Mouse (Mus musculus) layer of hippocampus, adult 2 months (tissue): Measurements from ENCODE around the gene Gimap8. TPM values are rescaled to one million over a fixed set of nuclear protein-coding genes. Genes with fewer than 3 reads are reported as not detected.
A peak's percentile ranks its signal among the peaks of the same experiment; 100 is the strongest.

Source experiments
- DNase-seq, 2 experiments: peaks; one replicate each; pipeline ENCODE4 v3.0.0; 2022; ENCODE audit warnings: low spot score in 2 of 2
- H3K27ac ChIP-seq: fragments of 200-600 bp; 2 replicates; pipeline ENCODE4 v1.8.1; 2022
- H3K4me3 ChIP-seq: fragments of 200-600 bp; 2 replicates; pipeline ENCODE4 v1.8.1; 2022; ENCODE audit warnings: mild to moderate bottlenecking
- CTCF ChIP-seq: fragments of 200-600 bp; conservative IDR thresholded peaks from 2 replicates; pipeline ENCODE4 v1.8.1; 2022; ENCODE audit warnings: antibody characterized with exemption, mild to moderate bottlenecking, moderate library complexity
- total RNA-seq, 2 experiments: library from RNA; stranded (reverse); gene quantifications; 2 replicates each; pipeline ENCODE4 v1.2.3; 2021

The Gimap8 gene
- total RNA-seq, 2 experiments from 2014 or later, result 0.81 to 0.97 TPM

GRCm38 (mm10) chr6:48687077-48687476 lies 40.0 kb downstream of the Gimap8 start:
- no peak for DNase-seq
- H3K27ac ChIP-seq, result no peak overlapping the region
- TF ChIP-seq CTCF, result no peak
- H3K4me3 ChIP-seq, result no peak overlapping the region

GRCm38 (mm10) chr6:48689320-48689719 lies 42.3 kb downstream of the Gimap8 start:
- no peak for DNase-seq
- Histone ChIP-seq H3K27ac (no peak overlapping the region), H3K4me3 (no peak overlapping the region)
- no peak for TF ChIP-seq CTCF

- Histone ChIP-seq H3K4me3 (no peak overlapping the region), H3K27ac (no peak overlapping the region)
- no peak for TF ChIP-seq CTCF
- no peak for DNase-seq
These were observed 45.9 kb downstream of the Gimap8 start for GRCm38 (mm10) chr6:48692962-48693361.

DNA sequence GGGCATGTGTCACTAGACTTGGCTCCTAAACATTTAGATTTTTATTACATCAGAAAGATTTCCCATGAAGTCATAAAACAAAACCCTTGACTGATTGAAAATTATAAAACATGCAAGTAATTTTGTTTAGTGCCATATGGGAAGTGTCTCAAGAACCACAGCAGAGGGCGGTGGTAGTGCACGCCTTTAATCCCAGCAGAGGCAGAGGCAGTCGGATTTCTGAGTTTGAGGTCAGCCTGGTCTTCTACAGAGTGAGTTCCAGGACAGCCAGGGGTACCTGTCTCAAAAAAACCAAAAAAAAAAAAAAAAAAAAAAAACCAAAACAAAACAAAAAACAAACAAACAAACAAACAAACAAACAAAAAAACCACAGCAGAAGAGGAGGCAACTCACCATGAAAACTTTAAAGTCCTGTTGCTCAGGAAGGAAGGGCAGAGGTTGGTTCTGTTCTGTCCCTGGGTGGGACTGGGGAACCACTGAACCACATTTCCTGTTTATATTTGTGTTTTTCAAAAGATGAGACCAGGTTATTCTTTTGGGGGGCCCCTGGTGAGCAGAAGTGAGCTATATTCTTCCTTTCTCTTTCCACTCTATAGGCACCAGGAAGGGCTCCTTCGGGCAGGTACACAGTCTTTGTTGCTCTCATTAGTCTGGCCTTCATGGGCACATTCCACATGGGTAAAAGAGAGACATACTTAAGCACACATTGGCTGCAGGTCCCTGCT lies 50.0 kb downstream of the Gimap8 start:
- no peak for TF ChIP-seq CTCF
- Histone ChIP-seq H3K27ac (no peak overlapping the region), H3K4me3 (no peak overlapping the region)
- DNase-seq, result no peak

GRCm38 (mm10) chr6:48697555-48697930 lies 50.5 kb downstream of the Gimap8 start:
- DNase-seq, result no peak
- no peak overlapping the region for H3K27ac ChIP-seq
- no peak for TF ChIP-seq CTCF
- H3K4me3 ChIP-seq, result no peak overlapping the region

- H3K27ac ChIP-seq, result no peak overlapping the region
- DNase-seq, result no peak
- TF ChIP-seq CTCF, result no peak
- H3K4me3 ChIP-seq, result no peak overlapping the region
These were observed 51.2 kb downstream of the Gimap8 start for GRCm38 (mm10) chr6:48698066-48698856.

- DNase-seq, result no peak
- Histone ChIP-seq H3K4me3 (no peak overlapping the region), H3K27ac (no peak overlapping the region)
- no peak for TF ChIP-seq CTCF
These were observed 51.9 kb downstream of the Gimap8 start for GRCm38 (mm10) chr6:48698888-48699287.

GRCm38 (mm10) chr6:48700251-48701075 lies 53.4 kb downstream of the Gimap8 start:
- Histone ChIP-seq H3K4me3 (no peak overlapping the region), H3K27ac (0 out of 2 replicates have a peak overlapping the region, but pooled peaks have one; percentile 43)
- no peak for TF ChIP-seq CTCF
- no peak for DNase-seq

- H3K4me3 ChIP-seq, result no peak overlapping the region
- no peak for TF ChIP-seq CTCF
- no peak overlapping the region for H3K27ac ChIP-seq
- DNase-seq, result no peak
These were observed 55.1 kb downstream of the Gimap8 start for GRCm38 (mm10) chr6:48702146-48702545.

DNA sequence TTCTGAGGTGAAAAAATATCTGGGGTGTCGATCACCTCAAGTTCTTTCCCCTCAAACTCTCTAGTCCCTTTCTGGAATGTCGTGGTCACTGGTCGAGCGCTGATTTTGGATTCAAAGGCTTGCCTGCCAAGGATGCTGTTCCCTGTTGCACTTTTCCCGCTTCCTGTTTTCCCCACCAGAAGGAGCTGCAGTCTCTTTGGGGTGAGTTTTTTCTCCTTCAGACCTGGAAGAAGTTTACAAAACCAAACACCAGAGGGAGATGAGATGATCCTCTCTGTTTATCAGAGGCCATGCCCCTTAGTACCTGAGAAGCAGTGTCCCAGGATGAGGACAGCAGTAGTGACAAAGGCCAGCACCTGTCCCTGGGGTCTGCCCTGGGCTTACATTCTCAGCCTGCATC lies 55.6 kb downstream of the Gimap8 start:
- Histone ChIP-seq H3K4me3 (no peak overlapping the region), H3K27ac (no peak overlapping the region)
- peak; percentile 21; the same call in 1 of the 2 replicates for TF ChIP-seq CTCF
- no peak for DNase-seq

DNA sequence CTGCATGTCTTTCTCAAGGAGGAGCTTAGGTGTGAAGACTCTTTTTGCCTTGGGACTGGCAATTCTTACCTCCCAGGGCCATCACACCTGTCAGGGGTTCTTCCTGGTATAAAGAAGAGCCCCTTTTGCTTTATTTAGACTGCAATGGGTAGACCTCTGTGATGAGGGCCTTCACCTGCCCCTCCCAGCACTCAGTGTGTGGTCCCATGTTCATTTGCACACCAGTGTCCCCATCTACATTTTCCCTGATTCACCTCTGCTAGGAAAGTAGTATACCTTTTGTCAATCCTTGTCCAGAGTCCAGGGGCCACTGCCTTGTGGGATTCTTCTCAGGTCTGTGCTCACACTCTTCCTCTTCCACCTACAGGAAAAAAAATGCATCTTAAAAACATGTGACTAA lies 57.1 kb downstream of the Gimap8 start:
- no peak overlapping the region for H3K27ac ChIP-seq
- no peak for TF ChIP-seq CTCF

DNA sequence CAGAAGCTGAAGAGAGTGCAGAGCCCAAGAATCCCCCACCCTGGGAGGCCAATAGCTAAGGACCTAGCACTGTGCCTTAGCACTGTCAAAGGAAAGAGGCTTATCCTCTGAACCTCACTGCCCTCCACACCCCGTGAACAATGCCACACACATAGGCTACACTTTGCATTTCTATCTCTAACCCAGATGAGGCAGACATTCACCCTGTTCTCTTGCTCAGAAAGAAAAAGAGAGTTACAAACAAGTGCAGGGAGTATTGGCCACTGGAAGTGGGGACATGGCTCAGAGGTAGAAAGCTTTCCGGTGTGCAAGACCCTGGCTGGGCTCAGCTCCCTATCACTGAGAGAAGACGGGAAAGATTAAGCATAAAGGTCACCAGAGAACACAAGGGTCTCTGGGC lies 59.1 kb downstream of the Gimap8 start:
- no peak for DNase-seq
- Histone ChIP-seq H3K27ac (no peak overlapping the region), H3K4me3 (no peak overlapping the region)
- no peak for TF ChIP-seq CTCF

More for the DNA sequence above, 57.1 kb downstream of the Gimap8 start:
- DNase-seq, result no peak
- H3K4me3 ChIP-seq, result no peak overlapping the region

Other genes with a start within 250 kb of the Gimap8 start
- 10 to 100 TPM; 20.2 to 25.8 TPM for gene Zfp467, start 201.4 kb upstream of the Gimap8 start, total RNA-seq
- 1 to 10 TPM in 1 of 2 experiments, under 1 TPM in 1; 0.92 to 1.5 TPM for gene Sspo, start 199.0 kb upstream of the Gimap8 start, total RNA-seq
- gene Atp6v0e2, start 109.6 kb upstream of the Gimap8 start, total RNA-seq, result 100 to 1,000 TPM; 443 to 456 TPM
- gene Lrrc61, start 92.4 kb upstream of the Gimap8 start, total RNA-seq, result 10 to 100 TPM; 36.6 to 40.9 TPM
- gene Rarres2, start 74.4 kb upstream of the Gimap8 start, total RNA-seq, result 10 to 100 TPM; 11.4 to 16.0 TPM
- gene Gm45021, start 57.6 kb upstream of the Gimap8 start, total RNA-seq, result not detected
- gene Repin1, start 53.4 kb upstream of the Gimap8 start, total RNA-seq, result 10 to 100 TPM; 48.6 to 53.1 TPM
- gene Gm44965, start 53.3 kb upstream of the Gimap8 start, total RNA-seq, result not detected
- 10 to 100 TPM in 1 of 2 experiments, 1 to 10 TPM in 1; 7.9 to 10.4 TPM for gene Zfp775, start 45.2 kb upstream of the Gimap8 start, total RNA-seq
- 10 to 100 TPM; 12.7 to 13.4 TPM for gene AI854703, start 20.5 kb upstream of the Gimap8 start, total RNA-seq
- under 1 TPM; 0.42 to 0.44 TPM for gene Gimap9, start 28.9 kb downstream of the Gimap8 start, total RNA-seq
- not detected for gene Gimap4, start 37.3 kb downstream of the Gimap8 start, total RNA-seq
- 1 to 10 TPM; 4.2 to 5.5 TPM for gene Gimap6, start 61.0 kb downstream of the Gimap8 start, total RNA-seq
- gene Gm28053, start 71.4 kb downstream of the Gimap8 start, total RNA-seq, result not detected
- not detected for gene Gimap7, start 71.4 kb downstream of the Gimap8 start, total RNA-seq
- gene Gimap1, start 91.8 kb downstream of the Gimap8 start, total RNA-seq, result 1 to 10 TPM; 1.5 to 3.9 TPM
- 1 to 10 TPM in 1 of 2 experiments, under 1 TPM in 1; 0.74 to 1.5 TPM for gene Gimap5, start 99.0 kb downstream of the Gimap8 start, total RNA-seq
- not detected for gene Gimap3, start 123.6 kb downstream of the Gimap8 start, total RNA-seq
- 10 to 100 TPM; 26.0 to 30.7 TPM for gene Tmem176a, start 193.7 kb downstream of the Gimap8 start, total RNA-seq
- gene Tmem176b, start 194.3 kb downstream of the Gimap8 start, total RNA-seq, result 10 to 100 TPM; 51.4 to 57.1 TPM
- not detected for gene Aoc1, start 225.7 kb downstream of the Gimap8 start, total RNA-seq